Mouse (Mus musculus): ENCODE results near the gene Fto.

DNA sequence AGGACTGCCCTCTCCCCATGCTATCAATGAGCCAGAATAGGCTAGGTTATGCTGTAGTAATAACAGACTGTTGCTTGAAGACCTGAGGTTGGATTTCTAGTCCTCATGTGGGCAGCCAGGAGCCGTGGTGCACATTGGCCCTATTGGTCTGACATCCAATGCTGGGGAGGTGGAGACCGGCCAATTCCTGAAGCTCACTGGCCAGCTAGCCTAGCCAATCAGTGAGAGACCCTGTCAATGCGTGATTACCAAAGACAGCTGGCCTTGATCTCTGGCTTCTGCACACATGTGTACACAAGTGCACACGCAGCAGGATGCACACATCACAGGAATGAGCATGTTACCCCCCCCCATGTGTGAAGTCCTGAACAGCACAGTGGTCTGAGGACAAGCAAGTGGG lies 94.6 kb downstream of the Fto start:
- no peak for TF ChIP-seq CTCF (conservative IDR thresholded peaks at IDR 0.05; ENCODE audit: insufficient read depth, insufficient read length, low read depth, low read length)
- no peak for TF ChIP-seq POLR2A (IDR thresholded peaks at IDR 0.05; ENCODE audit: low read depth, low read length)
